Mouse (Mus musculus): ENCODE measurements around the gene Gm26897. TPM values are rescaled to one million over a fixed set of nuclear protein-coding genes. Genes with fewer than 3 reads are reported as not detected.

The Gm26897 gene
- not detected in 2 replicates for polyA plus RNA-seq (2015; fragmentation: Nextera tagmentation; extraction: Ambion mirVana)

- Histone ChIP-seq H3K4me3 (no peak within 1 kb of the TSS), H3K4me2 (no peak within 1 kb of the TSS), H3K9me3 (no peaks in the 10 kb centered on the region), H3K27me3 (no peaks in the 10 kb centered on the region), H3K4me1 (0 out of 2 replicates have a peak, but pooled peaks cover 3% of the 10 kb centered on the region), H3K27ac (no peak within 1 kb of the TSS), H3K9ac (no peak within 1 kb of the TSS), H3K36me3 (no peaks in the 10 kb centered on the region)
- ATAC-seq (ENCODE audit: insufficient number of reproducible peaks, insufficient read depth, low FRiP score, low TSS enrichment, low read depth) = no peak
- 86% methylated on average over 12 of the region's 12 CpGs for WGBS
These were observed at the start of gene Gm26897 for GRCm38 (mm10) chr5:111733851-111734250. Gene Gm26897 (plus strand): TSS chr5:111733924.

GRCm38 (mm10) chr5:111687370-111687769 lies 46.4 kb upstream of the Gm26897 start:
- no peaks in the 10 kb centered on the region for H3K36me3 ChIP-seq
- peaks cover 17% of the 10 kb centered on the region; the same call in 1 of the 2 replicates for H3K4me1 ChIP-seq
- no peak overlapping the region for H3K4me3 ChIP-seq
- H3K9ac ChIP-seq = no peak overlapping the region
- H3K9me3 ChIP-seq = no peaks in the 10 kb centered on the region
- 0 out of 2 replicates have a peak, but pooled peaks cover 5% of the 10 kb centered on the region for H3K27me3 ChIP-seq
- no peak overlapping the region for H3K27ac ChIP-seq
- ATAC-seq (ENCODE audit: insufficient number of reproducible peaks, insufficient read depth, low FRiP score, low TSS enrichment, low read depth) = no peak
- WGBS = 59% methylated on average over 5 of the region's 5 CpGs
- H3K4me2 ChIP-seq = no peak overlapping the region

GRCm38 (mm10) chr5:111688584-111688983 lies 45.1 kb upstream of the Gm26897 start:
- WGBS = 65% methylated on average over 10 of the region's 10 CpGs
- H3K27ac ChIP-seq = no peak overlapping the region
- H3K4me1 ChIP-seq = peaks cover 17% of the 10 kb centered on the region; the same call in 1 of the 2 replicates

GRCm38 (mm10) chr5:111697996-111698395 lies 35.7 kb upstream of the Gm26897 start:
- no peak for ATAC-seq (ENCODE audit: insufficient number of reproducible peaks, insufficient read depth, low FRiP score, low TSS enrichment, low read depth)
- H3K4me1 ChIP-seq = peaks cover 30% of the 10 kb centered on the region
- no peaks in the 10 kb centered on the region for H3K36me3 ChIP-seq
- peaks cover 12% of the 10 kb centered on the region for H3K27me3 ChIP-seq
- H3K4me2 ChIP-seq = no peak overlapping the region
- no peaks in the 10 kb centered on the region for H3K9me3 ChIP-seq
- no peak overlapping the region for H3K4me3 ChIP-seq
- WGBS = 83% methylated on average over 7 of the region's 7 CpGs
- H3K27ac ChIP-seq = no peak overlapping the region
- H3K9ac ChIP-seq = no peak overlapping the region

More at GRCm38 (mm10) chr5:111688584-111688983, 45.1 kb upstream of the Gm26897 start:
- Histone ChIP-seq H3K4me3 (no peak overlapping the region), H3K4me2 (no peak overlapping the region), H3K9ac (no peak overlapping the region), H3K9me3 (no peaks in the 10 kb centered on the region), H3K36me3 (no peaks in the 10 kb centered on the region), H3K27me3 (0 out of 2 replicates have a peak, but pooled peaks cover 5% of the 10 kb centered on the region)
- no peak for ATAC-seq (ENCODE audit: insufficient number of reproducible peaks, insufficient read depth, low FRiP score, low TSS enrichment, low read depth)

- no peaks in the 10 kb centered on the region for H3K36me3 ChIP-seq
- H3K27me3 ChIP-seq = peaks cover 8% of the 10 kb centered on the region; the same call in 1 of the 2 replicates
- peak overlapping the region; percentile 14; the same call in 1 of the 2 replicates for H3K4me2 ChIP-seq
- no peak overlapping the region for H3K27ac ChIP-seq
- no peak overlapping the region for H3K9ac ChIP-seq
- no peaks in the 10 kb centered on the region for H3K9me3 ChIP-seq
- 36% methylated on average over 23 of the region's 23 CpGs for WGBS
- no peak for ATAC-seq (ENCODE audit: insufficient number of reproducible peaks, insufficient read depth, low FRiP score, low TSS enrichment, low read depth)
- H3K4me1 ChIP-seq = peaks cover 43% of the 10 kb centered on the region
- no peak overlapping the region for H3K4me3 ChIP-seq
These were observed 33.9 kb upstream of the Gm26897 start for GRCm38 (mm10) chr5:111699711-111700303.

GRCm38 (mm10) chr5:111701634-111702329 lies 31.9 kb upstream of the Gm26897 start:
- Histone ChIP-seq H3K4me1 (peaks cover 43% of the 10 kb centered on the region), H3K27me3 (peaks cover 8% of the 10 kb centered on the region; the same call in 1 of the 2 replicates), H3K27ac (peak overlapping the region; percentile 57; the same call in 1 of the 2 replicates), H3K36me3 (no peaks in the 10 kb centered on the region), H3K9me3 (no peaks in the 10 kb centered on the region), H3K4me2 (peak overlapping the region; percentile 55), H3K9ac (0 out of 2 replicates have a peak overlapping the region, but pooled peaks have one; percentile 40), H3K4me3 (peak overlapping the region; percentile 20)
- WGBS = 5% methylated on average over 31 of the region's 31 CpGs
- peak; percentile 63; the same call in 1 of the 2 replicates for ATAC-seq (ENCODE audit: insufficient number of reproducible peaks, insufficient read depth, low FRiP score, low TSS enrichment, low read depth)

GRCm38 (mm10) chr5:111703586-111703985 lies 30.1 kb upstream of the Gm26897 start:
- peaks cover 43% of the 10 kb centered on the region for H3K4me1 ChIP-seq
- 38% methylated on average over 7 of the region's 7 CpGs for WGBS
- no peak overlapping the region for H3K9ac ChIP-seq
- ATAC-seq (ENCODE audit: insufficient number of reproducible peaks, insufficient read depth, low FRiP score, low TSS enrichment, low read depth) = no peak
- peaks cover 5% of the 10 kb centered on the region; the same call in 1 of the 2 replicates for H3K27me3 ChIP-seq
- no peak overlapping the region for H3K4me3 ChIP-seq
- H3K9me3 ChIP-seq = no peaks in the 10 kb centered on the region
- H3K36me3 ChIP-seq = no peaks in the 10 kb centered on the region
- no peak overlapping the region for H3K4me2 ChIP-seq
- peak overlapping the region; percentile 5; the same call in 1 of the 2 replicates for H3K27ac ChIP-seq

GRCm38 (mm10) chr5:111704326-111704725 lies 29.4 kb upstream of the Gm26897 start:
- no peak overlapping the region for H3K27ac ChIP-seq
- H3K4me2 ChIP-seq = no peak overlapping the region
- 83% methylated on average over 11 of the region's 11 CpGs for WGBS
- peaks cover 5% of the 10 kb centered on the region; the same call in 1 of the 2 replicates for H3K27me3 ChIP-seq
- H3K9ac ChIP-seq = no peak overlapping the region
- ATAC-seq (ENCODE audit: insufficient number of reproducible peaks, insufficient read depth, low FRiP score, low TSS enrichment, low read depth) = no peak
- no peaks in the 10 kb centered on the region for H3K9me3 ChIP-seq
- peaks cover 49% of the 10 kb centered on the region for H3K4me1 ChIP-seq
- no peak overlapping the region for H3K4me3 ChIP-seq
- H3K36me3 ChIP-seq = no peaks in the 10 kb centered on the region

- ATAC-seq (ENCODE audit: insufficient number of reproducible peaks, insufficient read depth, low FRiP score, low TSS enrichment, low read depth) = no peak; the same call in 1 of the 2 replicates
- WGBS = 21% methylated on average over 8 of the region's 8 CpGs
- H3K27ac ChIP-seq = no peak overlapping the region
These were observed 24.4 kb upstream of the Gm26897 start for GRCm38 (mm10) chr5:111709195-111709901.

GRCm38 (mm10) chr5:111719018-111719417 lies 14.7 kb upstream of the Gm26897 start:
- no peaks in the 10 kb centered on the region for H3K36me3 ChIP-seq
- no peak overlapping the region for H3K4me2 ChIP-seq
- 52% methylated on average over 3 of the region's 3 CpGs for WGBS
- ATAC-seq (ENCODE audit: insufficient number of reproducible peaks, insufficient read depth, low FRiP score, low TSS enrichment, low read depth) = no peak
- peaks cover 33% of the 10 kb centered on the region for H3K4me1 ChIP-seq
- H3K27ac ChIP-seq = no peak overlapping the region
- no peaks in the 10 kb centered on the region for H3K9me3 ChIP-seq
- H3K9ac ChIP-seq = no peak overlapping the region
- H3K4me3 ChIP-seq = no peak overlapping the region
- H3K27me3 ChIP-seq = no peaks in the 10 kb centered on the region

More at GRCm38 (mm10) chr5:111709195-111709901, 24.4 kb upstream of the Gm26897 start:
- Histone ChIP-seq H3K36me3 (no peaks in the 10 kb centered on the region), H3K4me3 (no peak overlapping the region), H3K4me2 (no peak overlapping the region), H3K27me3 (peaks cover 5% of the 10 kb centered on the region; the same call in 1 of the 2 replicates), H3K9ac (0 out of 2 replicates have a peak overlapping the region, but pooled peaks have one; percentile 12), H3K9me3 (peaks cover 17% of the 10 kb centered on the region; the same call in 1 of the 2 replicates), H3K4me1 (peaks cover 11% of the 10 kb centered on the region)

GRCm38 (mm10) chr5:111720726-111721125 lies 13.0 kb upstream of the Gm26897 start:
- ATAC-seq (ENCODE audit: insufficient number of reproducible peaks, insufficient read depth, low FRiP score, low TSS enrichment, low read depth) = no peak
- Histone ChIP-seq H3K27me3 (no peaks in the 10 kb centered on the region), H3K4me1 (peaks cover 50% of the 10 kb centered on the region), H3K36me3 (no peaks in the 10 kb centered on the region), H3K9ac (no peak overlapping the region), H3K4me3 (no peak overlapping the region), H3K9me3 (no peaks in the 10 kb centered on the region), H3K27ac (no peak overlapping the region), H3K4me2 (no peak overlapping the region)
- WGBS = 80% methylated on average over 9 of the region's 9 CpGs
